Mouse (Mus musculus) adrenal gland, adult (tissue): ENCODE measurements at regions not wholly inside any gene's neighbourhood (a gene's known extent, or its start where the extent isn't known, plus 50 kb on each side); places are given as distances from the start of the nearest gene placed in this dataset.

Source experiments
- DNase-seq, 2 experiments: peaks; one replicate each; pipeline ENCODE4 v3.0.0; 2022 to 2023; ENCODE audit warnings: low spot score in 1 of 2; ENCODE audit not compliant: inconsistent age in 2 of 2

DNA sequence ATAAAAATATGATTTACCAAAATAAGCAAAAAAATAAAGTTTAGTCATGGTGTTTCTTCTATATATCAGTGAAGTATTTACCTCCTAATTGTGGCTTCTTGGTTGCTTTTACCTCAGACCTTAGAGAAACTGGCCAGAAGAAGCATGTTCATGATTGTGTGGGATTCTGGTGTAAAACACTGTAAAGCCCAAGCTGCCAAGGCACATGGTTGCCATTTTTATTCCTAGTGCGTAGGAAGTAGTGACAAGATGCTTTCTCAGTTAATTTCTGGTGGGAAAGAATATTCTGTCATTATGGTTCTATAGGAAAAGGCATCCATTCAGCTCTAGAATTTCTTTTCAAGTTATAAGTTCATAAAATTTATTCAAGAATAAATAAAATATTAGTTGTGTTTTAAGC is 805.2 kb downstream of the Olfm4 start:
- no peak for DNase-seq

- DNase-seq, result no peak
Measured at GRCm38 (mm10) chr14:80799370-80799959, 815.6 kb downstream of the Olfm4 start.

DNA sequence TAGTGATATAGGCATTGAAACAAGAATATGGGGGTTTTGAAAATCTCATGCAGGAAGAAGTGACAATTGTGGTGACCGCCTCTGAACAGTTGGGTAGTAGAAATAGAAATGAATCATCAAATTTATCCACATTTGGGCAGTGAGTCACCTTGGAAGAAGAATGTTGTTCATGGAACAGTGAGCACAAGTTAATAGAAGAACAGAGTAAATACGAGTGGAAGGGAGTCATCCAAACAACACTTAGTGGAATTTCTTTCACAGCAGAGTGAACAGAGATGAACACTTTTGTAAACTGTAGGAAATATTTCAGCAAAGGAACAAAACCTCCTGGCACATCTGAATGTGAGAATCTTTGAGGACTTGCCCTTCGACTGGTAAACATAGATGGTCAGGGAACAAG is 846.6 kb downstream of the Olfm4 start:
- no peak for DNase-seq

DNA sequence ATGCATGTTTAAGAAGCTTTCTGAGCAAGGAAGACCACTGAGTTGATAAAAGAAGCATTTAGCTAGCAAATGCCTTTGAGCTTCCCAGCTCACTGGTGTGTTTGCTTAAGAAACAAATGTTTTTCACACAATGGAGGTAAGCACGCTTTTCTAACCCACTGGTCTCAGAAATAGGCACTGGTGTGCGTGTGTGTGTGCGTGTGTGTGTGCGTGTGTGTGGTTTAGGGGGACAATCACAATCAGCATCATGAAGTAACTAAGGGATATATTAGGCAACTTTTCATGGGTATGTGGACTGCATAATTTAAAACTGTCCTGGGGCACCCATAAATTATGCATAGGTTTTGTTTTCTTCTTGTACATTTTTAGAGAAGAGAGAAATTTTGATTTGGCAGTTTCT is 860.7 kb downstream of the Olfm4 start:
- DNase-seq, result no peak

- DNase-seq, result peak; percentile 46 to 87
Measured at GRCm38 (mm10) chr14:80845576-80846269, 861.8 kb downstream of the Olfm4 start.

DNA sequence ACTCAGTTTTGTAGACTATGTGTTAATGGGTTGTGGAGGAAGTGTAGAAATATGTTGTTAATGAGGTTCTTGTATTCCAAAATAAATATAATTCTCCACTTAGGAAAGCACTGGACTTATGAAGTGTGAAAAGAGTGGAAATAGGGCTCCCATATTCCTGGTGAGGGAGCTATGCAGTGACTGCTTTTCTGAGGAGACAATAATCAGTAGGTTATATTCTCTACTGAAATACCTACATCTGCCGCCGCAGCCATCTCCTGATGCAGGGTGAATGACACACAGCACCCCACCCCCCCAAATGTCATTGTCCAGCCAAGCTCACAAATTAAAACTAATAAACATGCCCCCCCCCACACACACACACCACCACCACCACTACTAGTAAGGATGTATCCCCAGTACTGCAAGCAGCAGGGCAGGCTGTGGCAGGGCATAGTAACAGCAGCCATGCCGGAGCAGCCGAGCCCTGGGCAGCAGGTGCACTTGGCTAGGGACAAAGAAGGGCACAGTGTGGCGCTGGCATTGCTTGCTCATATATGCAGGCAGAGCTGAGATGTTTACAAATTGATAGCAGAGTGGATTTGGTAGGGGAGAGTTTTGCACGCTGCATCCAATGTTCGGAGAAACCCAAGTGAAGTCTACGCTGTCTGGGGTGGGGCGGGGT is 862.7 kb downstream of the Olfm4 start:
- no peak for DNase-seq
